Comparison of ENCODE assay signal across 8 mouse cellular contexts in the genomic region with DNA sequence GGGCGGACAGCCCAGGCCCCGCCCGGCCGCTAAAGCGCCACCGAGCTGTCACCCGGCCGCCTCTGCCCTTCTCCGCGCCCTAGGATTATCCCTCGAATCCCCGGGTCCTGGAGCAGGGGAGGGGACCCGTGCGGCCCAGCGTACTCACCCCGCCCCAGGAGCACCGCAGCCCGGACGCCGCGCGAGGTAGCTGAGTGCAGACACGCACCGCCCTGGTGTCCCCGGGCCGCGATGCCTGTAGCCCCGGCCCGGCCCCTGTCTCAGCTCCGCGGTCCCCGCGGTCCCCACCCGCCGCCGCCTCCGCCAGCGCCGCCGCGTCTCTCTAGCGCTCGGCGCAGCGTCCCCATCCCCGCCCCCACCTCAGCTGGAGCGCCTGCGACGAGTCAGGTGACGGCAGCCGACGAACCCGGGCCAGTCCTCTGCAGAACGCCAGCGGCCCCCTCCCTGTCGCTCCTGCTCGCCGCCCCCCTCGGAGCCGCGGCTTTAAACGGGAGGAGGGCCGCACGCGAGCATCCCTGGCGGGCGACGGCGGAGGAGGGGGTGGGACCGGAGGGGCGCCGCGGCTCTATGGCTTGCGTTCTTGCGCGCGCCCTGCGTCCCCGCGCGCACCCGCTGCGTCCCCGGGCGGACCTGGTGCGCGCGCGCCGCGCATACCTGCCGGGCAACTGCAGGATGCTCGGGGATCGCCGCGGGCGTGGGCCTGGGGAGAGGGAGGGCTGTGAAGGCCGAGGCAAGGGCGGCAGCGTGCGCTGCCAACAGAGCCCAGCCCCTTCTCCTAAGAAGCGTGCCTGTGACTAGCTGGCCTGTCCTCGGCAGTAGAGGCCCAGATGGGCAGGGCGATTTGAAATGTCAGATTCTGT. TPM values are rescaled to one million over a fixed set of nuclear protein-coding genes. Genes with fewer than 3 reads are reported as not detected.
DNase-seq lines count a peak whose midpoint lies in the region; ATAC-seq lines count a peak whose summit lies in the region.

A gene (minus strand): TSS at position 542 of the 860 bp plus-strand sequence.

- H3K9me3 ChIP-seq in heart, embryonic 12.5 days (replicated peaks), result no peaks in the 10 kb centered on the region
- H3K9me3 ChIP-seq in liver, embryonic 13.5 days (replicated peaks), result no peaks in the 10 kb centered on the region

- peaks cover 6% of the 10 kb centered on the region; the same call in 1 of the 2 replicates for H3K4me1 ChIP-seq in heart, embryonic 12.5 days (replicated peaks)
- H3K4me1 ChIP-seq in liver, embryonic 13.5 days (replicated peaks), result peaks cover 4% of the 10 kb centered on the region; the same call in 1 of the 2 replicates

- peak within 1 kb of the TSS; percentile 83 for H3K27ac ChIP-seq in heart, embryonic 12.5 days (ENCODE audit: poor library complexity, severe bottlenecking)
- H3K27ac ChIP-seq in liver, embryonic 13.5 days, result no peak within 1 kb of the TSS

- H3K9ac ChIP-seq in heart, embryonic 12.5 days, result peak within 1 kb of the TSS; percentile 85
- no peak within 1 kb of the TSS for H3K9ac ChIP-seq in liver, embryonic 13.5 days

- under 1% methylated on average over 99 of the region's 104 CpGs for WGBS in heart, embryonic 12.5 days
- 2% methylated on average over 75 of the region's 104 CpGs for WGBS in liver, embryonic 13.5 days (ENCODE audit: insufficient replicate concordance)

- DNase-seq in urinary bladder, adult 2 months (ENCODE audit: low spot score), result peak; percentile 26
- no peak for DNase-seq in urinary bladder, postnatal 10 days (ENCODE audit: low spot score)
- DNase-seq in embryo, embryonic 10 days (ENCODE audit: low spot score), result peak; percentile 67
- DNase-seq in kidney, postnatal 25 days, result peak; percentile 11 to 49
- no peak for DNase-seq in liver, embryonic 13.5 days
- DNase-seq in right cerebral cortex, postnatal 14 days, result peak; percentile 93
- DNase-seq in gastrocnemius, adult 18-20 months (ENCODE audit: low spot score), result no peak

- H3K27me3 ChIP-seq in heart, embryonic 12.5 days (replicated peaks), result peaks cover 22% of the 10 kb centered on the region
- H3K27me3 ChIP-seq in liver, embryonic 13.5 days, result peaks cover 56% of the 10 kb centered on the region

- no peaks in the 10 kb centered on the region for H3K36me3 ChIP-seq in heart, embryonic 12.5 days
- H3K36me3 ChIP-seq in liver, embryonic 13.5 days, result no peaks in the 10 kb centered on the region

- H3K4me2 ChIP-seq in heart, embryonic 12.5 days, result peak within 1 kb of the TSS; percentile 72
- H3K4me2 ChIP-seq in liver, embryonic 13.5 days, result peak within 1 kb of the TSS; percentile 63

- H3K4me3 ChIP-seq in heart, embryonic 12.5 days, result peak within 1 kb of the TSS; percentile 82
- peak within 1 kb of the TSS; percentile 51 for H3K4me3 ChIP-seq in liver, embryonic 13.5 days (replicated peaks)

- peak; percentile 84 for ATAC-seq in heart, embryonic 12.5 days (ENCODE audit: insufficient number of reproducible peaks, low FRiP score)
- ATAC-seq in liver, embryonic 13.5 days (ENCODE audit: low read depth), result no peak

RNA-seq across cellular contexts. Expression of the gene that starts here (rescaled TPM):
- polyA plus RNA-seq in urinary bladder, adult 2 months (2012; rRNA removed), result 2.3 and 2.7 TPM in 2 replicates
- 77.2 and 84.2 TPM in 2 replicates for polyA plus RNA-seq in heart, embryonic 12.5 days (2016; fragmentation: Nextera tagmentation; extraction: Ambion mirVana)
- 0.15 and 0.66 TPM in 2 replicates for polyA plus RNA-seq in liver, embryonic 13.5 days (2015; fragmentation: Nextera tagmentation; extraction: Ambion mirVana)
- total RNA-seq in gastrocnemius, adult 18-20 months (2021), result under 1 TPM in 1 of 2 experiments, not detected in 1; 0.40 TPM

Comparison
In these comparisons a context has a peak if more than half of its experiments do, and no peak if none do; other contexts are left out.
1. RNA of the gene that starts here (polyA plus RNA-seq): 77.2 to 84.2 TPM in heart, embryonic 12.5 days; 2.3 to 2.7 TPM in urinary bladder, adult 2 months and 0.15 to 0.66 TPM in liver, embryonic 13.5 days; every median in the first group is over 10 times any median in the second.
2. DNase-seq: peak in urinary bladder, adult 2 months (single experiment), embryo, embryonic 10 days (single experiment), kidney, postnatal 25 days (2 of 2) and right cerebral cortex, postnatal 14 days (single experiment); none in urinary bladder, postnatal 10 days (single experiment), liver, embryonic 13.5 days (single experiment) and gastrocnemius, adult 18-20 months (single experiment).